8 mouse cellular contexts compared by ENCODE assay signal in genomic region chr11:34845567-34846267, GRCm38 (mm10). TPM values are rescaled to one million over a fixed set of nuclear protein-coding genes. Genes with fewer than 3 reads are reported as not detected.
DNase-seq lines count a peak whose midpoint lies in the region; ATAC-seq lines count a peak whose summit lies in the region.
"Had no signal": no experiment of that assay in that cellular context is flagged by ENCODE, and none has a peak within 500 bp of the region (broad histone marks: within the 10 kb centered on the region; RNA-seq: fewer than 3 reads in every experiment).

No protein-coding gene starts in this region.

- peak; percentile 12 for DNase-seq in adrenal gland, adult 8-10 months
- peak; percentile 4 for DNase-seq in embryonic facial prominence, embryonic 14.5 days (ENCODE audit: low spot score)
- DNase-seq in intestine, embryonic 14.5 days (ENCODE audit: low spot score), result peak; percentile 59
- DNase-seq in lung, postnatal 4 days, result peak; percentile 7 to 47
- no peak for DNase-seq in left cerebral cortex, postnatal 25 days (ENCODE audit: low spot score in 2 of 2)
- no peak for DNase-seq in left cerebral cortex, adult 11 months (ENCODE audit: low spot score)
- DNase-seq in frontal cortex, postnatal 10 days (ENCODE audit: low spot score in 2 of 2), result no peak

- H3K9ac ChIP-seq in embryonic facial prominence, embryonic 14.5 days (ENCODE audit: low read depth, low read length), result no peak overlapping the region
- H3K9ac ChIP-seq in intestine, embryonic 14.5 days (ENCODE audit: low read length), result peak overlapping the region; percentile 2; the same call in 1 of the 2 replicates
- H3K9ac ChIP-seq: hindbrain, embryonic 15.5 days had no signal

- WGBS in embryonic facial prominence, embryonic 14.5 days, result 67% methylated on average over 22 of the region's 22 CpGs
- 22% methylated on average over 22 of the region's 22 CpGs for WGBS in intestine, embryonic 14.5 days

- ATAC-seq in embryonic facial prominence, embryonic 14.5 days (ENCODE audit: low read depth), result no peak
- ATAC-seq in intestine, embryonic 14.5 days (replicated peaks; ENCODE audit: low FRiP score, low TSS enrichment, low read depth), result peak; percentile 81

- no peaks in the 10 kb centered on the region for H3K36me3 ChIP-seq in embryonic facial prominence, embryonic 14.5 days (ENCODE audit: control insufficient read depth, insufficient read depth, low read length)
- no peaks in the 10 kb centered on the region for H3K36me3 ChIP-seq in intestine, embryonic 14.5 days (ENCODE audit: control insufficient read depth, insufficient read depth, low read length)
- H3K36me3 ChIP-seq: hindbrain, embryonic 15.5 days had no signal

- H3K9me3 ChIP-seq in embryonic facial prominence, embryonic 14.5 days (ENCODE audit: control insufficient read depth, low read length), result no peaks in the 10 kb centered on the region
- no peaks in the 10 kb centered on the region for H3K9me3 ChIP-seq in intestine, embryonic 14.5 days (ENCODE audit: control insufficient read depth, low read length)
- H3K9me3 ChIP-seq: hindbrain, embryonic 15.5 days had no signal

- no peak overlapping the region for H3K4me3 ChIP-seq in embryonic facial prominence, embryonic 14.5 days (ENCODE audit: low read depth, low read length)
- peak overlapping the region; percentile 22 for H3K4me3 ChIP-seq in intestine, embryonic 14.5 days (ENCODE audit: low read depth, low read length)
- H3K4me3 ChIP-seq: hindbrain, embryonic 15.5 days had no signal

- H3K27ac ChIP-seq in embryonic facial prominence, embryonic 14.5 days (replicated peaks; ENCODE audit: low read depth, low read length), result no peak overlapping the region
- H3K27ac ChIP-seq in intestine, embryonic 14.5 days (ENCODE audit: low read depth), result peak overlapping the region; percentile 57; the same call in 1 of the 2 replicates
- H3K27ac ChIP-seq: hindbrain, embryonic 15.5 days had no signal

- no peak overlapping the region for H3K4me2 ChIP-seq in embryonic facial prominence, embryonic 14.5 days (ENCODE audit: low read depth, low read length)
- H3K4me2 ChIP-seq in intestine, embryonic 14.5 days (ENCODE audit: low read length), result peak overlapping the region; percentile 51
- H3K4me2 ChIP-seq: hindbrain, embryonic 15.5 days had no signal

- no peaks in the 10 kb centered on the region for H3K27me3 ChIP-seq in embryonic facial prominence, embryonic 14.5 days (replicated peaks; ENCODE audit: control insufficient read depth, insufficient read depth, low read length)
- no peaks in the 10 kb centered on the region for H3K27me3 ChIP-seq in intestine, embryonic 14.5 days (replicated peaks; ENCODE audit: control insufficient read depth, insufficient read depth, low read length)

- intact Hi-C loops in left cerebral cortex, postnatal 25 days (cut with DNase I), result loop anchor here (5.0 to 10.0 kb wide), 2 partner anchors 559 to 832 kb away; no protein-coding TSS in a partner anchor

- H3K4me1 ChIP-seq in embryonic facial prominence, embryonic 14.5 days (ENCODE audit: control insufficient read depth, insufficient read depth, low read length), result no peaks in the 10 kb centered on the region
- H3K4me1 ChIP-seq in intestine, embryonic 14.5 days (replicated peaks; ENCODE audit: control insufficient read depth, insufficient read depth, low read length), result peaks cover 4% of the 10 kb centered on the region; the same call in 1 of the 2 replicates
- H3K4me1 ChIP-seq: hindbrain, embryonic 15.5 days had no signal

RNA-seq across cellular contexts. Expression of gene Spdl1, which starts 12.3 kb away (rescaled TPM):
- 1 to 10 TPM in 1 of 4 experiments, under 1 TPM in 3; 0.58 to 1.4 (median 0.72) TPM for total RNA-seq in adrenal gland, adult 8-10 months (2022)
- 15.2 and 16.8 TPM in 2 replicates for polyA plus RNA-seq in embryonic facial prominence, embryonic 14.5 days (2014; fragmentation: Nextera tagmentation; extraction: Ambion mirVana)
- polyA plus RNA-seq in intestine, embryonic 14.5 days (2014; fragmentation: Nextera tagmentation; extraction: Ambion mirVana), result 23.4 and 23.5 TPM in 2 replicates
- under 1 TPM; 0.32 to 0.73 TPM for total RNA-seq in left cerebral cortex, postnatal 25 days (2021)

Comparison
In these comparisons a context has a peak if more than half of its experiments do, and no peak if none do; other contexts are left out.
1. DNase-seq: peak in adrenal gland, adult 8-10 months (single experiment), embryonic facial prominence, embryonic 14.5 days (single experiment), intestine, embryonic 14.5 days (single experiment) and lung, postnatal 4 days (2 of 2); none in left cerebral cortex, postnatal 25 days (0 of 2), left cerebral cortex, adult 11 months (single experiment) and frontal cortex, postnatal 10 days (0 of 2).